Mouse (Mus musculus): ENCODE results near the gene Eps8l1. TPM values are rescaled to one million over a fixed set of nuclear protein-coding genes. Genes with fewer than 3 reads are reported as not detected.
A peak's percentile ranks its signal among the peaks of the same experiment; 100 is the strongest.
"Not testable (repeated sequence)": the region's sequence is repeated elsewhere in the genome, so short reads cannot be mapped to it uniquely, and the experiment has no call there.

Gene Eps8l1
- polyA plus RNA-seq (2014; fragmentation: Nextera tagmentation; extraction: Ambion mirVana): 1.7 and 5.2 TPM in 2 replicates

DNA sequence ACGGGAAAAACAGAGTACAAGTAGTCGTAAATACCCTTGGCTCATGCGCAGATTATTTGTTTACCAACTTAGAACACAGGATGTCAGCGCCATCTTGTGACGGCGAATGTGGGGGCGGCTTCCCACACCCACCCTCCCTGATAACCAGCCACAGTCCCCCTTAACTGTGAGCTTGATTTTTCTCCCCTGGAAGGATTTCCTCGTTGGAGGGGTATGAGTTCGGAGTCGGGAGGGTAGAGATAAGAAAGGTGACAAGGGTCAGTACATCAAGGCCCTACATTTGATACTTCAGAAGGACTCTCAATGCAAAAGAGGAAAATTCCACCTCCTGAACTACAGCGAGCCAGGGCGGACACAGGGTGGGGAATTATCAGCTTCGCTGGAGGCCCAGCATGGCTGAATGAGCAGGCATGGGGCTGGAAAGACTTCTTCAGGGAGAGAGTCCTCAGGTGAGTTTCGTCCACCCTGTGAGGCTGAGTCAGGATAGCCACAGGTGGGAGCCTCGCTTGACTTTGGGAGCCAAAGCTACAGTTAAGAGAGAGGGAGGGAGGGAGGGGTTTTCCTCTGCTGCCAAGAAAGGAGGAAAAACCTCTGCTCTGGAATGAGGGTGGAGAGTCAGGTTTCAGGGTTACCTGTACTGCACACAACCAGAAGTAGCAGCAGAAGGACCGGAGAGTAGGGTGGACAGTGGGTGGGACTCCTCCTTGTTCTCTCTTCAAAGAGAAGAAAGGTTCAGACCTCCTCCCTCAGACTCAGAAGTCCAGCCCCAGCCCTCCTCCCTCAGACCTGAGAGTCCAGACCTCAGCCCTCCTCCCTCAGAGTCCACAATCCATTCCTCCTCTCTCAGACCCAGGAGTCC, at the start of gene Eps8l1:
TSS of gene Eps8l1 (plus strand) at position 99 of the 859 bp plus-strand sequence.
- Histone ChIP-seq H3K27me3 (replicated peaks; ENCODE audit: control insufficient read depth, insufficient read depth, low read length) (no peaks in the 10 kb centered on the region), H3K4me3 (ENCODE audit: low read depth, low read length) (peak within 1 kb of the TSS; percentile 12; the same call in 1 of the 2 replicates), H3K9me3 (ENCODE audit: control insufficient read depth, low read length) (no peaks in the 10 kb centered on the region), H3K9ac (ENCODE audit: low read length) (no peak within 1 kb of the TSS), H3K4me2 (ENCODE audit: low read length) (peak within 1 kb of the TSS; percentile 18), H3K27ac (ENCODE audit: low read depth) (no peak within 1 kb of the TSS), H3K4me1 (replicated peaks; ENCODE audit: control insufficient read depth, insufficient read depth, low read length) (no peaks in the 10 kb centered on the region), H3K36me3 (ENCODE audit: control insufficient read depth, insufficient read depth, low read length) (no peaks in the 10 kb centered on the region)
- 62% methylated on average over 13 of the region's 16 CpGs for WGBS
- ATAC-seq (replicated peaks; ENCODE audit: low FRiP score, low TSS enrichment, low read depth): peak; percentile 23
- no peak for DNase-seq (ENCODE audit: low spot score)

DNA sequence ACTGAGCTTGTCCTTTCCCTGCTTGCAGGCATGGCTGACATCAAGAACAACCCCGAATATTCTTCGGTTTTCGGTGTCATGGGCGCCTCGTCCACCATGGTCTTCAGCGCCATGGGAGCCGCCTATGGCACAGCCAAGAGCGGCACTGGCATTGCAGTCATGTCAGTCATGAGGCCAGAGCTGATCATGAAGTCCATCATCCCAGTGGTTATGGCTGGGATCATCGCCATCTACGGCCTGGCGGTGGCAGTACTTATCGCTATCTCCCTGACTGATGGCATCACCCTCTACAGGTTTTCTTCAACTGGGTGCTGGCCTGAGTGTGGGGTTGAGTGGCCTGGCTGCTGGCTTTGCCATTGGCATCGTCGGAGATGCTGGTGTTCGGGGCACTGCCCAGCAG, 48.1 kb upstream of the Eps8l1 start:
- not testable (repeated sequence) for H3K4me2 ChIP-seq (ENCODE audit: low read length); H3K9me3 ChIP-seq (ENCODE audit: control insufficient read depth, low read length); H3K27ac ChIP-seq (ENCODE audit: low read depth); H3K36me3 ChIP-seq (ENCODE audit: control insufficient read depth, insufficient read depth, low read length); H3K27me3 ChIP-seq (replicated peaks; ENCODE audit: control insufficient read depth, insufficient read depth, low read length); H3K4me1 ChIP-seq (replicated peaks; ENCODE audit: control insufficient read depth, insufficient read depth, low read length); DNase-seq (ENCODE audit: low spot score); H3K9ac ChIP-seq (ENCODE audit: low read length); H3K4me3 ChIP-seq (ENCODE audit: low read depth, low read length); ATAC-seq (replicated peaks; ENCODE audit: low FRiP score, low TSS enrichment, low read depth)
- 96% methylated on average over 15 of the region's 15 CpGs for WGBS

DNA sequence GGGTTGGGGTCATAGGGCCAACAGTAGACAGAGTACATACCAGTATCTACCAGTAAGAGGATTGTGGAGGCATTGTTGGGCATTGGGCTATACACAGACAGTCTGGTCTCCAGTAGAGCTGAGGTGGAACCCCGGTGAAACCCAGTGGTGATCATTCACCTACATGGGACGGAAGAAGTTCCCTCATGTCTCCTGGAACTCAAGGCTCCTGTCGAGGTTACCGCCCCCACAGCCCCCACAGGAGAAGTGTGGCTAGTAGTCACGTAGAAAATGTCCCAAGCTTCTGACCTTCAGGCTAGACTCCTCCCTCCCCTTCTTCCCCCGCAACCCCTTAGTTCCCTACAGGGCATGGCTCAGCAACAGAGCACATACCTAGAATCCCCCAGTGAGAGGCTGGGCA, 40.8 kb upstream of the Eps8l1 start:
- no peak for DNase-seq (ENCODE audit: low spot score)
- Histone ChIP-seq H3K4me2 (ENCODE audit: low read length) (no peak overlapping the region), H3K27me3 (replicated peaks; ENCODE audit: control insufficient read depth, insufficient read depth, low read length) (no peaks in the 10 kb centered on the region), H3K27ac (ENCODE audit: low read depth) (no peak overlapping the region), H3K36me3 (ENCODE audit: control insufficient read depth, insufficient read depth, low read length) (peaks cover 11% of the 10 kb centered on the region; the same call in 1 of the 2 replicates), H3K9ac (ENCODE audit: low read length) (no peak overlapping the region), H3K9me3 (ENCODE audit: control insufficient read depth, low read length) (no peaks in the 10 kb centered on the region), H3K4me3 (ENCODE audit: low read depth, low read length) (no peak overlapping the region), H3K4me1 (replicated peaks; ENCODE audit: control insufficient read depth, insufficient read depth, low read length) (no peaks in the 10 kb centered on the region)
- ATAC-seq (replicated peaks; ENCODE audit: low FRiP score, low TSS enrichment, low read depth): no peak
- 81% methylated on average over 6 of the region's 6 CpGs for WGBS

DNA sequence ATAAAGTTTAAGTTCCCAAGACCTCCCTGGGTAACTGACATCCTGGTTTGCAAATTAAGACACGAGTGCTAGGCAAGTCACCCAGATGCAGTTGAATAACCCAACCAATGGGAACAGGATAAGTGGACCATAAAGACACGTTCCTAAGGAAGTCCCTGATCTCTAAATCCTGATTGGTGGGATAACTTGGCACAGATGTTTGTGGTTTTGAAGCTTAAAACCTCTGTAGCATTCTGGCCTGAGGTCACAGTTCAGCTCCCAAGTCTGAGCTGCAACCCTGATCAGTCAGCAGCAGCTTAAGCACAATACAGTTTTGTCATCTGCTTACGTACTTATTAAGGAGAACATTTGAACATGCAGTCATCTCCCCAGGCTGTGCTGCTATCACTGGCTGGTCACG, 40.2 kb upstream of the Eps8l1 start:
- Histone ChIP-seq H3K4me1 (replicated peaks; ENCODE audit: control insufficient read depth, insufficient read depth, low read length) (no peaks in the 10 kb centered on the region), H3K4me3 (ENCODE audit: low read depth, low read length) (no peak overlapping the region), H3K36me3 (ENCODE audit: control insufficient read depth, insufficient read depth, low read length) (peaks cover 15% of the 10 kb centered on the region; the same call in 1 of the 2 replicates), H3K27me3 (replicated peaks; ENCODE audit: control insufficient read depth, insufficient read depth, low read length) (no peaks in the 10 kb centered on the region), H3K9ac (ENCODE audit: low read length) (no peak overlapping the region), H3K9me3 (ENCODE audit: control insufficient read depth, low read length) (no peaks in the 10 kb centered on the region), H3K27ac (ENCODE audit: low read depth) (no peak overlapping the region), H3K4me2 (ENCODE audit: low read length) (no peak overlapping the region)
- 65% methylated on average over 4 of the region's 4 CpGs for WGBS
- ATAC-seq (replicated peaks; ENCODE audit: low FRiP score, low TSS enrichment, low read depth) (no peak), DNase-seq (ENCODE audit: low spot score) (no peak)

DNA sequence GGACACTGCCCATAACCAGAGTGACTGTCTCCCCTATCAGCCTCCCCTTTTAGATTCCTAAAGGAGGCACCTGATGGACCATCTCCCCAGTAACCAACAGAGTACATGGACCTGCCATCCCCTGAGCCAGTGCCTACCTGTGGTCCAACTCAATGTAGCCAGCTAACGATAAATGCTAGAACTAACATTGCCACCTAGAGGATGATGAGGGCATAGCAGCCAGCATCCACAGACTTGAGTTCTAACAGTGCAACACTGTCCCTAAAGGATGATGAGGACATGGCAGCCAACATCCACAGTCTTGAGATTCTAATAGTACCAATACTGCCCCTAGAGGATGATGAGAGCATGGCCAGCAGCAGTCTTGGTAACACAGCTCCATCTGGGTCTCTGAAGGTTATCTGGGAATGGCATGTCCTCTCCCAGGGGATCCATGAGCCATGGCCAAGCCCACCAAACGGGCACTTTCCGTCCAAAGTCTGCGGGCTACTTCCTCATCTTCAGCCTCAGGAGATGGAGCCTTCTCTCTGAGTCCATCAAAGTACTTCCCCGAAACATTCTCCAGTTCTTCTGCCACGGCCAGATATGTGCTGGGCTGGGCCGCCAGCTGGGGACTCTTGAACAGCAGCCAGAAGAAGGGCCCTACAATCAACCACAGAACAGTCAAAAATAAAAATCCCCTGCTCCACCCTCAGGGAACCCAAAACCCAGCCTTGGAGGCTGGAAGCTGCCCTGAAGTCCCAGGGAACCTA, 33.1 kb upstream of the Eps8l1 start:
- H3K4me1 ChIP-seq (replicated peaks; ENCODE audit: control insufficient read depth, insufficient read depth, low read length): no peaks in the 10 kb centered on the region
- H3K9ac ChIP-seq (ENCODE audit: low read length): no peak overlapping the region
- 0 out of 2 replicates have a peak, but pooled peaks cover 1% of the 10 kb centered on the region for H3K9me3 ChIP-seq (ENCODE audit: control insufficient read depth, low read length)
- H3K36me3 ChIP-seq (ENCODE audit: control insufficient read depth, insufficient read depth, low read length): peaks cover 72% of the 10 kb centered on the region
- ATAC-seq (replicated peaks; ENCODE audit: low FRiP score, low TSS enrichment, low read depth): peak; percentile 91
- no peaks in the 10 kb centered on the region for H3K27me3 ChIP-seq (replicated peaks; ENCODE audit: control insufficient read depth, insufficient read depth, low read length)
- peak; percentile 93 for DNase-seq (ENCODE audit: low spot score)
- H3K27ac ChIP-seq (ENCODE audit: low read depth): no peak overlapping the region
- whole genome bisulfite sequencing: 71% methylated on average over 7 of the region's 7 CpGs
- H3K4me3 ChIP-seq (ENCODE audit: low read depth, low read length): no peak overlapping the region
- H3K4me2 ChIP-seq (ENCODE audit: low read length): no peak overlapping the region

DNA sequence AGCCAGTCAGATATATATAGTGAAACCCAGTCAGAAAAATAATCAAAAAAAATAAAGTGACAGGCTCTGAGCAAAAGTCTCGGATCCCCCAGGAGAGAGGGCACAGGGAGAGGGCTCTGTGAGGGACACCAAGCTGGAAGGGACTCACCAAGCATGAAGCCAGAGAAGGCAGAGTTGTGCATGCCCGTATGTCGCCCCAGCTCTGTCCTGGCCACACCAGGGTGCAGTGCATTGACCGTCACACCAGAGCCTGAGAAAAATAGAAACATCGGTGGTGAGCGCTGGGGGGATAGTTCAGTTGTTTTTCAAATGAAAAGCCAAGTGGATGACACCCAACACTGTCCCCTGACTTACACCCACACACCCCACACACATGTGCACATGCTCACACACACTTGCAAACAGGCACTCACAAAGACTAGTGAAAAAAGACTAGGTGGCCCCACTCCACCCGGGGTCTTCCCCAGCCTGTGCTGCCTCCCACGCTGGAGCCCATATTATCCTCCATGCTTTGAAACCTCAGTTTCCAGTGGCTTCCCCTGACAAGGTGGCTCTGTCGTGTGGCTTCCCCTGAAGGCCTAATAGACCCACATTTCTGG, 30.1 kb upstream of the Eps8l1 start:
- Histone ChIP-seq H3K9ac (ENCODE audit: low read length) (no peak overlapping the region), H3K9me3 (ENCODE audit: control insufficient read depth, low read length) (0 out of 2 replicates have a peak, but pooled peaks cover 3% of the 10 kb centered on the region), H3K4me2 (ENCODE audit: low read length) (no peak overlapping the region), H3K36me3 (ENCODE audit: control insufficient read depth, insufficient read depth, low read length) (peaks cover 85% of the 10 kb centered on the region), H3K4me1 (replicated peaks; ENCODE audit: control insufficient read depth, insufficient read depth, low read length) (no peaks in the 10 kb centered on the region), H3K27ac (ENCODE audit: low read depth) (no peak overlapping the region), H3K4me3 (ENCODE audit: low read depth, low read length) (no peak overlapping the region), H3K27me3 (replicated peaks; ENCODE audit: control insufficient read depth, insufficient read depth, low read length) (no peaks in the 10 kb centered on the region)
- no peak for ATAC-seq (replicated peaks; ENCODE audit: low FRiP score, low TSS enrichment, low read depth)
- DNase-seq (ENCODE audit: low spot score): no peak
- WGBS: 97% methylated on average over 9 of the region's 9 CpGs

GRCm38 (mm10) chr7:4431548-4431947, 28.9 kb upstream of the Eps8l1 start:
- 75% methylated on average over 6 of the region's 6 CpGs for WGBS

GRCm38 (mm10) chr7:4432026-4432425, 28.4 kb upstream of the Eps8l1 start:
- Histone ChIP-seq H3K36me3 (ENCODE audit: control insufficient read depth, insufficient read depth, low read length) (peaks cover 84% of the 10 kb centered on the region), H3K4me1 (replicated peaks; ENCODE audit: control insufficient read depth, insufficient read depth, low read length) (no peaks in the 10 kb centered on the region), H3K4me2 (ENCODE audit: low read length) (no peak overlapping the region), H3K9ac (ENCODE audit: low read length) (no peak overlapping the region), H3K27ac (ENCODE audit: low read depth) (no peak overlapping the region), H3K27me3 (replicated peaks; ENCODE audit: control insufficient read depth, insufficient read depth, low read length) (no peaks in the 10 kb centered on the region), H3K4me3 (ENCODE audit: low read depth, low read length) (no peak overlapping the region), H3K9me3 (ENCODE audit: control insufficient read depth, low read length) (0 out of 2 replicates have a peak, but pooled peaks cover 3% of the 10 kb centered on the region)
- 88% methylated on average over 8 of the region's 8 CpGs for WGBS
- no peak for DNase-seq (ENCODE audit: low spot score)
- ATAC-seq (replicated peaks; ENCODE audit: low FRiP score, low TSS enrichment, low read depth): no peak

More at GRCm38 (mm10) chr7:4431548-4431947, 28.9 kb upstream of the Eps8l1 start:
- Histone ChIP-seq H3K36me3 (ENCODE audit: control insufficient read depth, insufficient read depth, low read length) (peaks cover 83% of the 10 kb centered on the region), H3K27ac (ENCODE audit: low read depth) (no peak overlapping the region), H3K9me3 (ENCODE audit: control insufficient read depth, low read length) (0 out of 2 replicates have a peak, but pooled peaks cover 3% of the 10 kb centered on the region), H3K4me2 (ENCODE audit: low read length) (no peak overlapping the region), H3K4me3 (ENCODE audit: low read depth, low read length) (no peak overlapping the region), H3K9ac (ENCODE audit: low read length) (no peak overlapping the region), H3K27me3 (replicated peaks; ENCODE audit: control insufficient read depth, insufficient read depth, low read length) (no peaks in the 10 kb centered on the region), H3K4me1 (replicated peaks; ENCODE audit: control insufficient read depth, insufficient read depth, low read length) (no peaks in the 10 kb centered on the region)
- ATAC-seq (replicated peaks; ENCODE audit: low FRiP score, low TSS enrichment, low read depth) (no peak), DNase-seq (ENCODE audit: low spot score) (peak; percentile 93)
